ENCODE assay signal across 19 mouse cellular contexts in the genomic region with DNA sequence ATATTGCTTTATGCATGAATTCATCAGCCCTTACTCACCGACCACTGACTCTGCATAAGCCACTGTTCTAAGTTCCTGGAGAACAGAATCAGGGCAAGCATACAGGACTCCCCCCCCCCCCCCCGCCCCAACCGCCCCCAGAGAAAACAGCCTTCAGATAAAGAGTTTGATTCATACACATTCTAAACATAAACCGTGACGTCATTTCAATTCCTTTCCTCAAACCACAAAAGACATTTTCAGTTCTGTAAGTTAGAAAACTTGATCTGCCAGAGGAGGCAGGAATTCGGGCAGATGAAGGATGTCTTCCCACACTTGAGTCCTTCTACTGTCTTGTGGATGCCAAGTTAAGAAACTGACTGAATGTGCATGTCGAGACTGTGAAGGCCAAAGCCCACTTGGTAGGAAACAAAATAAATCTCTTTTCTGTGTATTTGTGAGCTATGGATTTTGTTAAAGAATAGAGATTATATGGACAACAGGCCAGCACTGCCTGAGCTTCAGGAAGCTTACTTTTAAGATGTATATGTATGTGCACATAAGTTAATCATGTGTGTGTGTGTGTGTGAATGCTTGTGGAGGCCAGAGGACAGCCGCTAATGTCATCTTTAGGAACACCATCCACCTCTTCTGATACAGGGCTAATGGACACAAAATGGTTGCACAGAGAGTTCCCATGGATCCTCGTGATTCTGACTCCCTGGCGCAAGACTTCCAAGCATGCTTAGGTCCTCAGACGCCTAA.
DNase-seq lines count a peak whose midpoint lies in the region; ATAC-seq lines count a peak whose summit lies in the region.
"Had no signal": no experiment of that assay in that cellular context is flagged by ENCODE, and none has a peak within 500 bp of the region (broad histone marks: within the 10 kb centered on the region; RNA-seq: fewer than 3 reads in every experiment).

No protein-coding gene starts in this region.

- no peak overlapping the region for H3K4me3 ChIP-seq in heart, embryonic 15.5 days
- H3K4me3 ChIP-seq: hindbrain, embryonic 12.5 days had no signal

- H3K4me2 ChIP-seq in heart, embryonic 15.5 days: no peak overlapping the region
- H3K4me2 ChIP-seq: hindbrain, embryonic 12.5 days; liver, embryonic 11.5 days had no signal

- H3K36me3 ChIP-seq in heart, embryonic 15.5 days: no peaks in the 10 kb centered on the region
- H3K36me3 ChIP-seq: hindbrain, embryonic 12.5 days had no signal

- DNase-seq in heart, postnatal 4 days: no peak
- peak; percentile 84 for DNase-seq in 3T3-L1 (ENCODE audit: low read depth, low spot score)
- peak; percentile 33 for DNase-seq in brain, adult 2 months (ENCODE audit: low read depth, low spot score)
- DNase-seq in lung, postnatal 14 days: peak; percentile 55
- DNase-seq in urinary bladder, postnatal 4 days (ENCODE audit: low spot score in 2 of 2): no peak
- DNase-seq in embryo, embryonic 9.5 days (ENCODE audit: extremely low spot score): no peak
- DNase-seq: adrenal gland, postnatal 25 days; cerebellum, adult 18-20 months; cerebellum, postnatal 25 days; kidney, postnatal 36 days; right cerebral cortex, postnatal 14 days; thymus, adult 18-20 months; thymus, postnatal 4 days had no signal

- no peaks in the 10 kb centered on the region for H3K27me3 ChIP-seq in heart, embryonic 15.5 days
- H3K27me3 ChIP-seq: hindbrain, embryonic 12.5 days had no signal

- peak overlapping the region; percentile 13; the same call in 1 of the 2 replicates for H3K27ac ChIP-seq in heart, embryonic 15.5 days
- H3K27ac ChIP-seq: hindbrain, embryonic 12.5 days had no signal

- WGBS in heart, embryonic 15.5 days: 63% methylated on average over 11 of the region's 11 CpGs

- H3K9me3 ChIP-seq in heart, embryonic 15.5 days (replicated peaks): no peaks in the 10 kb centered on the region
- H3K9me3 ChIP-seq: hindbrain, embryonic 12.5 days had no signal

- H3K4me1 ChIP-seq in heart, embryonic 15.5 days (replicated peaks): peaks cover 9% of the 10 kb centered on the region; the same call in 1 of the 2 replicates

- ATAC-seq in heart, embryonic 15.5 days (replicated peaks; ENCODE audit: insufficient number of reproducible peaks, insufficient read depth, low FRiP score, low read depth): no peak
- ATAC-seq: activated CD4-positive, CD25-positive, alpha-beta regulatory T cell, adult 4 months; forebrain, embryonic 16.5 days; midbrain, embryonic 16.5 days had no signal

- H3K9ac ChIP-seq in heart, embryonic 15.5 days: no peak overlapping the region
- H3K9ac ChIP-seq: hindbrain, embryonic 12.5 days had no signal

Comparison
In these comparisons a context has a peak if more than half of its experiments do, and no peak if none do; other contexts are left out.
1. DNase-seq: peak in 3T3-L1 (single experiment), brain, adult 2 months (single experiment) and lung, postnatal 14 days (single experiment); none in heart, postnatal 4 days (single experiment), urinary bladder, postnatal 4 days (0 of 2) and embryo, embryonic 9.5 days (single experiment).